Mouse (Mus musculus) olfactory bulb, adult 2 months (tissue): ENCODE data around the gene Metap2.

Experiments used
- CTCF ChIP-seq: fragments of 200-500 bp; IDR thresholded peaks from 2 replicates; pipeline ENCODE4 v1.5.1; 2012; ENCODE audit warnings: low read depth, mild to moderate bottlenecking, low read length, moderate library complexity; ENCODE audit not compliant: insufficient read depth
- POLR2A ChIP-seq: fragments of 200-500 bp; IDR thresholded peaks from 2 replicates; pipeline ENCODE4 v1.6.1; 2012; ENCODE audit warnings: mild to moderate bottlenecking, low read depth, low read length, moderate library complexity; ENCODE audit not compliant: insufficient read depth

DNA sequence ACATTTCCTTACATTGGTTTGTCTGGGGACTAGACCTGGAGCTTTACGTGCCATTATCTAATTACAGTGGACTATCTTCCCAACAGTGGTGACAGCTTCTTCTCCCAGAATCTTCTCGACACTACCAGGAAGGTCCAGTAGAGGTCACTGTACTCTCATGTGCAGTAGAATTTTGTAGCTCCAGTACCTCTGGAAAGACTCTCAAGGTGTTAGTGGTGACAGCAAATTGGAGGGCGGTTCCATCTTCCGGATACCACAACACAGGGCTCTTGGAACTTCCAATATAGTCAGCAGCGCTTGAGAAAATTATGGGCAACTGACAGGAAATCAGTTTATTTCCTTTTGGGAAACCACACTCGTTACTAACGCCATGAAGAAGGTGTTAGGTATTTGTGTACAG, 78.2 kb downstream of the Metap2 start:
- TF ChIP-seq CTCF (no peak), POLR2A (no peak)
